Mouse (Mus musculus): ENCODE data around the gene Cds1. TPM values are rescaled to one million over a fixed set of nuclear protein-coding genes. Genes with fewer than 3 reads are reported as not detected.
"Not testable (repeated sequence)": the region's sequence is repeated elsewhere in the genome, so short reads cannot be mapped to it uniquely, and the experiment has no call there.

The Cds1 gene
- polyA plus RNA-seq, 1 experiment from 2014 or later, result 10.2 TPM

GRCm38 (mm10) chr5:101826531-101826970, 61.6 kb downstream of the Cds1 start:
- no peak overlapping the region for H3K27ac ChIP-seq (replicated peaks; ENCODE audit: low read depth, low read length)
- H3K9me3 ChIP-seq (ENCODE audit: control insufficient read depth, low read length), result no peaks in the 10 kb centered on the region
- DNase-seq (ENCODE audit: low spot score) (peak; percentile 89), ATAC-seq (ENCODE audit: low read depth) (peak; percentile 76)
- no peaks in the 10 kb centered on the region for H3K27me3 ChIP-seq (replicated peaks; ENCODE audit: control insufficient read depth, insufficient read depth, low read length)
- peak overlapping the region; percentile 17; the same call in 1 of the 2 replicates for H3K4me3 ChIP-seq (ENCODE audit: low read depth, low read length)
- WGBS, result 6% methylated on average over 15 of the region's 15 CpGs
- 0 out of 2 replicates have a peak, but pooled peaks cover 4% of the 10 kb centered on the region for H3K36me3 ChIP-seq (ENCODE audit: control insufficient read depth, insufficient read depth, low read length)
- peaks cover 15% of the 10 kb centered on the region for H3K4me1 ChIP-seq (ENCODE audit: control insufficient read depth, insufficient read depth, low read length)
- peak overlapping the region; percentile 47 for H3K4me2 ChIP-seq (ENCODE audit: low read depth, low read length)
- H3K9ac ChIP-seq (ENCODE audit: low read depth, low read length), result 0 out of 2 replicates have a peak overlapping the region, but pooled peaks have one; percentile 21

GRCm38 (mm10) chr5:101827477-101827876, 62.5 kb downstream of the Cds1 start:
- Histone ChIP-seq H3K27me3 (replicated peaks; ENCODE audit: control insufficient read depth, insufficient read depth, low read length) (no peaks in the 10 kb centered on the region), H3K4me2 (ENCODE audit: low read depth, low read length) (no peak overlapping the region), H3K9ac (ENCODE audit: low read depth, low read length) (no peak overlapping the region), H3K4me1 (ENCODE audit: control insufficient read depth, insufficient read depth, low read length) (peaks cover 15% of the 10 kb centered on the region), H3K27ac (replicated peaks; ENCODE audit: low read depth, low read length) (no peak overlapping the region), H3K4me3 (ENCODE audit: low read depth, low read length) (no peak overlapping the region), H3K9me3 (ENCODE audit: control insufficient read depth, low read length) (no peaks in the 10 kb centered on the region), H3K36me3 (ENCODE audit: control insufficient read depth, insufficient read depth, low read length) (peaks cover 13% of the 10 kb centered on the region)
- WGBS, result 35% methylated on average over 12 of the region's 12 CpGs
- DNase-seq (ENCODE audit: low spot score), result no peak
- ATAC-seq (ENCODE audit: low read depth), result no peak

GRCm38 (mm10) chr5:101828932-101829331, 64.0 kb downstream of the Cds1 start:
- 64% methylated on average over 3 of the region's 3 CpGs for WGBS
- Histone ChIP-seq H3K27ac (replicated peaks; ENCODE audit: low read depth, low read length) (no peak overlapping the region), H3K27me3 (replicated peaks; ENCODE audit: control insufficient read depth, insufficient read depth, low read length) (no peaks in the 10 kb centered on the region), H3K9me3 (ENCODE audit: control insufficient read depth, low read length) (no peaks in the 10 kb centered on the region), H3K9ac (ENCODE audit: low read depth, low read length) (no peak overlapping the region), H3K4me2 (ENCODE audit: low read depth, low read length) (no peak overlapping the region), H3K4me3 (ENCODE audit: low read depth, low read length) (no peak overlapping the region), H3K36me3 (ENCODE audit: control insufficient read depth, insufficient read depth, low read length) (peaks cover 22% of the 10 kb centered on the region), H3K4me1 (ENCODE audit: control insufficient read depth, insufficient read depth, low read length) (peaks cover 15% of the 10 kb centered on the region)
- DNase-seq (ENCODE audit: low spot score) (no peak), ATAC-seq (ENCODE audit: low read depth) (no peak)

- H3K4me3 ChIP-seq (ENCODE audit: low read depth, low read length), result no peak overlapping the region
- DNase-seq (ENCODE audit: low spot score), result no peak
- H3K9ac ChIP-seq (ENCODE audit: low read depth, low read length), result no peak overlapping the region
- H3K4me2 ChIP-seq (ENCODE audit: low read depth, low read length), result no peak overlapping the region
- no peak overlapping the region for H3K27ac ChIP-seq (replicated peaks; ENCODE audit: low read depth, low read length)
- 75% methylated on average over 8 of the region's 8 CpGs for WGBS
- H3K27me3 ChIP-seq (replicated peaks; ENCODE audit: control insufficient read depth, insufficient read depth, low read length), result no peaks in the 10 kb centered on the region
- ATAC-seq (ENCODE audit: low read depth), result no peak
- H3K9me3 ChIP-seq (ENCODE audit: control insufficient read depth, low read length), result no peaks in the 10 kb centered on the region
- peaks cover 31% of the 10 kb centered on the region for H3K36me3 ChIP-seq (ENCODE audit: control insufficient read depth, insufficient read depth, low read length)
- H3K4me1 ChIP-seq (ENCODE audit: control insufficient read depth, insufficient read depth, low read length), result peaks cover 15% of the 10 kb centered on the region
Measured at GRCm38 (mm10) chr5:101830180-101830579, 65.2 kb downstream of the Cds1 start.

GRCm38 (mm10) chr5:101832042-101832441, 67.1 kb downstream of the Cds1 start:
- H3K4me1 ChIP-seq (ENCODE audit: control insufficient read depth, insufficient read depth, low read length), result peaks cover under 1% of the 10 kb centered on the region; the same call in 1 of the 2 replicates
- no peak overlapping the region for H3K4me3 ChIP-seq (ENCODE audit: low read depth, low read length)
- no peak overlapping the region for H3K4me2 ChIP-seq (ENCODE audit: low read depth, low read length)
- WGBS, result 94% methylated on average over 6 of the region's 6 CpGs
- no peak for DNase-seq (ENCODE audit: low spot score)
- no peaks in the 10 kb centered on the region for H3K27me3 ChIP-seq (replicated peaks; ENCODE audit: control insufficient read depth, insufficient read depth, low read length)
- no peak overlapping the region for H3K9ac ChIP-seq (ENCODE audit: low read depth, low read length)
- no peaks in the 10 kb centered on the region for H3K9me3 ChIP-seq (ENCODE audit: control insufficient read depth, low read length)
- H3K27ac ChIP-seq (replicated peaks; ENCODE audit: low read depth, low read length), result no peak overlapping the region
- no peak for ATAC-seq (ENCODE audit: low read depth)
- H3K36me3 ChIP-seq (ENCODE audit: control insufficient read depth, insufficient read depth, low read length), result peaks cover 45% of the 10 kb centered on the region

GRCm38 (mm10) chr5:101832991-101833390, 68.1 kb downstream of the Cds1 start:
- ATAC-seq (ENCODE audit: low read depth), result no peak
- Histone ChIP-seq H3K27me3 (replicated peaks; ENCODE audit: control insufficient read depth, insufficient read depth, low read length) (no peaks in the 10 kb centered on the region), H3K9me3 (ENCODE audit: control insufficient read depth, low read length) (no peaks in the 10 kb centered on the region), H3K27ac (replicated peaks; ENCODE audit: low read depth, low read length) (no peak overlapping the region), H3K36me3 (ENCODE audit: control insufficient read depth, insufficient read depth, low read length) (peaks cover 50% of the 10 kb centered on the region), H3K9ac (ENCODE audit: low read depth, low read length) (no peak overlapping the region), H3K4me1 (ENCODE audit: control insufficient read depth, insufficient read depth, low read length) (no peaks in the 10 kb centered on the region), H3K4me3 (ENCODE audit: low read depth, low read length) (no peak overlapping the region), H3K4me2 (ENCODE audit: low read depth, low read length) (no peak overlapping the region)
- 92% methylated on average over 5 of the region's 5 CpGs for WGBS
- DNase-seq (ENCODE audit: low spot score), result no peak

- H3K36me3 ChIP-seq (ENCODE audit: control insufficient read depth, insufficient read depth, low read length), result peaks cover 58% of the 10 kb centered on the region
- no peaks in the 10 kb centered on the region for H3K27me3 ChIP-seq (replicated peaks; ENCODE audit: control insufficient read depth, insufficient read depth, low read length)
- no peak overlapping the region for H3K4me2 ChIP-seq (ENCODE audit: low read depth, low read length)
- no peaks in the 10 kb centered on the region for H3K4me1 ChIP-seq (ENCODE audit: control insufficient read depth, insufficient read depth, low read length)
- ATAC-seq (ENCODE audit: low read depth) (no peak), DNase-seq (ENCODE audit: low spot score) (no peak)
- H3K9ac ChIP-seq (ENCODE audit: low read depth, low read length), result no peak overlapping the region
- H3K4me3 ChIP-seq (ENCODE audit: low read depth, low read length), result no peak overlapping the region
- H3K27ac ChIP-seq (replicated peaks; ENCODE audit: low read depth, low read length), result no peak overlapping the region
- WGBS, result 63% methylated on average over 8 of the region's 8 CpGs
- H3K9me3 ChIP-seq (ENCODE audit: control insufficient read depth, low read length), result no peaks in the 10 kb centered on the region
Measured at GRCm38 (mm10) chr5:101833875-101834274, 68.9 kb downstream of the Cds1 start.

- Histone ChIP-seq H3K36me3 (ENCODE audit: control insufficient read depth, insufficient read depth, low read length) (peaks cover 81% of the 10 kb centered on the region), H3K9me3 (ENCODE audit: control insufficient read depth, low read length) (no peaks in the 10 kb centered on the region), H3K27me3 (replicated peaks; ENCODE audit: control insufficient read depth, insufficient read depth, low read length) (no peaks in the 10 kb centered on the region), H3K4me3 (ENCODE audit: low read depth, low read length) (no peak overlapping the region), H3K9ac (ENCODE audit: low read depth, low read length) (no peak overlapping the region), H3K27ac (replicated peaks; ENCODE audit: low read depth, low read length) (no peak overlapping the region; the same call in 1 of the 2 replicates), H3K4me2 (ENCODE audit: low read depth, low read length) (no peak overlapping the region), H3K4me1 (ENCODE audit: control insufficient read depth, insufficient read depth, low read length) (no peaks in the 10 kb centered on the region)
- 74% methylated on average over 11 of the region's 11 CpGs for WGBS
- ATAC-seq (ENCODE audit: low read depth) (no peak), DNase-seq (ENCODE audit: low spot score) (no peak)
Measured at GRCm38 (mm10) chr5:101836221-101836620, 71.3 kb downstream of the Cds1 start.

GRCm38 (mm10) chr5:101837605-101838004, 72.7 kb downstream of the Cds1 start:
- H3K4me1 ChIP-seq (ENCODE audit: control insufficient read depth, insufficient read depth, low read length); H3K9ac ChIP-seq (ENCODE audit: low read depth, low read length); H3K4me2 ChIP-seq (ENCODE audit: low read depth, low read length); H3K4me3 ChIP-seq (ENCODE audit: low read depth, low read length); H3K27me3 ChIP-seq (replicated peaks; ENCODE audit: control insufficient read depth, insufficient read depth, low read length); H3K27ac ChIP-seq (replicated peaks; ENCODE audit: low read depth, low read length); ATAC-seq (ENCODE audit: low read depth); H3K9me3 ChIP-seq (ENCODE audit: control insufficient read depth, low read length); DNase-seq (ENCODE audit: low spot score): not testable (repeated sequence)
- peaks cover 82% of the 10 kb centered on the region for H3K36me3 ChIP-seq (ENCODE audit: control insufficient read depth, insufficient read depth, low read length)
- 93% methylated on average over 2 of the region's 2 CpGs for WGBS
